Mouse (Mus musculus) right cerebral cortex, postnatal 10 days (tissue): ENCODE measurements around the gene Klf13.
A peak's percentile ranks its signal among the peaks of the same experiment; 100 is the strongest.

Experiments
- DNase-seq, 2 experiments: peaks; one replicate each; pipeline ENCODE4 v3.0.0; 2021; ENCODE audit warnings: low spot score in 2 of 2

The Klf13 gene

GRCm38 (mm10) chr7:63908496-63909285 is 30.0 kb downstream of the Klf13 start:
- DNase-seq, result no peak

- no peak for DNase-seq
Measured at GRCm38 (mm10) chr7:63907778-63908495, 30.8 kb downstream of the Klf13 start.

GRCm38 (mm10) chr7:63905642-63906041 is 33.1 kb downstream of the Klf13 start:
- DNase-seq, result no peak

GRCm38 (mm10) chr7:63905190-63905589 is 33.5 kb downstream of the Klf13 start:
- no peak for DNase-seq

- no peak for DNase-seq
Measured at GRCm38 (mm10) chr7:63903635-63904380, 34.9 kb downstream of the Klf13 start.

GRCm38 (mm10) chr7:63902604-63903210 is 36.0 kb downstream of the Klf13 start:
- DNase-seq, result no peak

- no peak for DNase-seq
Measured at GRCm38 (mm10) chr7:63901942-63902341, 36.8 kb downstream of the Klf13 start.

- no peak for DNase-seq
Measured at GRCm38 (mm10) chr7:63901346-63901745, 37.4 kb downstream of the Klf13 start.

GRCm38 (mm10) chr7:63900411-63900810 is 38.3 kb downstream of the Klf13 start:
- DNase-seq, result no peak

- DNase-seq, result no peak
Measured at GRCm38 (mm10) chr7:63899925-63900324, 38.8 kb downstream of the Klf13 start.

- DNase-seq, result no peak
Measured at GRCm38 (mm10) chr7:63898201-63898600, 40.5 kb downstream of the Klf13 start.

GRCm38 (mm10) chr7:63897655-63898054 is 41.1 kb downstream of the Klf13 start:
- no peak for DNase-seq

GRCm38 (mm10) chr7:63896968-63897468 is 41.7 kb downstream of the Klf13 start:
- DNase-seq, result peak; percentile 90

- no peak for DNase-seq
Measured at GRCm38 (mm10) chr7:63896276-63896967, 42.3 kb downstream of the Klf13 start.

- no peak for DNase-seq
Measured at GRCm38 (mm10) chr7:63895223-63895622, 43.5 kb downstream of the Klf13 start.

GRCm38 (mm10) chr7:63894662-63895061 is 44.1 kb downstream of the Klf13 start:
- DNase-seq, result no peak

- no peak for DNase-seq
Measured at GRCm38 (mm10) chr7:63893729-63894128, 45.0 kb downstream of the Klf13 start.

GRCm38 (mm10) chr7:63893201-63893600 is 45.5 kb downstream of the Klf13 start:
- DNase-seq, result no peak

GRCm38 (mm10) chr7:63891488-63892075 is 47.1 kb downstream of the Klf13 start:
- DNase-seq, result no peak

- no peak for DNase-seq
Measured at GRCm38 (mm10) chr7:63889116-63889975, 49.4 kb downstream of the Klf13 start.
